Mouse (Mus musculus): ENCODE measurements around the gene Mettl22. TPM values are rescaled to one million over a fixed set of nuclear protein-coding genes. Genes with fewer than 3 reads are reported as not detected.

The Mettl22 gene
- 8.3 TPM for polyA plus RNA-seq (2014; fragmentation: Illumina TruSeq; extraction: RNeasy Lipid Tissue Mini Kit (QIAGEN cat#74804); ENCODE audit: low read depth, low replicate concordance)

DNA sequence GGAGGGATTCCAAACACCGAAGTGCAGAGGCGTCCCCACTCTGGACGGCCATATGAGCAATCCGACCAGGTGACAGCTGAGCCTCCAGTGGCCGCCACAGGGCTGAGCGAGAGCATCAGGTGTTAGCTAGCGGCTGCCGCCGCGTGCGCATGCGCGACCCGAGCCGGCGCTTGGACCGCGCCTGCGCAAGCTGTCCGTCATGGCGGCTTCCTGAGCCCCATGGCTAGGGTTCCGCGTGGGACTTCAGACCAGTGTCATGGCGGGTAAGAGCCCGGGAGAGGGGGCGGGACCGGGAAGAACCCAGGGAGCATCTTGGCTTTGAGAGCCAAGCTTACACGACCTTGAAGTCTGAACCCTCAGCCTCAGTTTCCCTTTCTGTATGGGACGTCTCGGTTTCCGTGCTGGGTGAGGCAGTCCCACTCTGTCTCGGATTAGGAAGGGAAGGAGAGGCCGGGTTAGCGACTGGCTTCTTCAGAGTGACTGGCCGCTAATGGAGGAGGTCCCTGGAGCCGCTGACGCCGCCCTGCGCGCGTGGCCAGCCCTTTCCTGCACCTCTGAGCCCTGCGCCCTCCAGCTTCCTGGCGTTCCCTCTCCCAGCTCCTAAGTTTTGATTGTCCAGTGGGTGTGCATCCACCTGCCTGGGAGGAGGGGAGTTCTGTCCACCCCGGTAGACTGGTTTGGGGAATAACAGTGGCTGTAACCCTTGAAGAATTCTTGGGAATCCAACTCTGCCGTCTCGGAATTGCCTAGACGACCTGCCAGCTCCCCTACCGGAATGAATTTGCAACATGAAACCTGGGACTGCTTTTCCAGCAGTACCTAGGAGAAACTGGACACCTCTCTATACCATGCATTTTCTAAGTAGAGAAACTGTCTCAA is at the start of gene Mettl22:
TSS of gene Mettl22 (plus strand) at position 186 of the 879 bp plus-strand sequence.

DNA sequence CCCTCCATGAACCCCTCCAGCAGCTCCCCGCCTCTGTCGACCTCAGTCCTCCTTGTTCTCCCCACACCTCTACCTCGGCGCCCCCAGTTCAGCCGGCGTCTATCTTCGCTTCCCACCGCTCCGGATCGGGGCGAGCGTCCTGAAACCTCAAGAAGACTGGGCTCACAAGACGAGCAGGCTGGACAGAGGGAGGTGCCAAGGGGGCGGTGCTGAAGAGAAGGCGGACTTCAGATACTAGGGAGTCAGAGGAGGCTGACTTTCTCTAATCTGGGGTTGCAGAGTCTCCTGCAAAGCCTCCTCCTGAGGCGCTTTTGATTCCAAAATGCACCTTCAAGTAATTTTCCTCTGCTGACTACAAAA is 45.6 kb upstream of the Mettl22 start, which contains the start of gene Tmem114:
TSS of gene Tmem114 (minus strand) at position 166 of the 360 bp plus-strand sequence.

DNA sequence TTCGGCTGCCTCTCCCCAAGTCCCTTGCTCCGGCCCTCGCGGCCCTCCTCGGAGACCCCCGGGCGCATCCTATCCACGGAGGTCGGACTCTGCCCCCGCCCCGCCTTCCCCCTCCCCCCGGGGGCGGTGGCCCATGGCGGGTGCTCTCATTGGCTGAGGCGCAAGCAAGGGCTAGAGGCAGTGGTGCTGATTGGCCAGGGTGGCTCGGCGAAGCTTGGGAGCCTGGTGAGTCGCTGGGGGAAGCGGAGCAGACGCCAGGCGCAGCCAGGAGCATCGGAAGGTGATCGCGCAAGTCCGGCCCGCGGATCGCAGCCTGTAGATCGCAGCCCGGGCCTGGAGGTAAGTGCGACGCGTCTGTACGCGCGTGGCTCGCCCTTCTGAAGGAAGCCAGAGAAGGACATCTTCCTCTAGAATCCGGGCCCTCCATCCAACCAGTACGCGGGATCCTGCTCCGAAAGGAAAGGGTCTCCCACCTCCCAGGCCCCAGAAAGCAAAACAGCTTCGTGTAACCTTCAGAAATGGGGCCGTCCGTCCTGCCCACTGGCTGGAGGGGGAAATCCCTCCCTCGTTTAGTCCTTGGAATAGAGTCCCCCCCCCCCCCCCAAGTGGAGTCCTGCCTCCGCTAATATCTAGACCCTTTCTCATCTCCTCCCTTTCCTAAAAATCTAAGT is 42.8 kb downstream of the Mettl22 start, which contains the start of gene Abat:
TSS of gene Abat (plus strand) at position 194 of the 671 bp plus-strand sequence.

Other genes starting within 250 kb of the Mettl22 start
- not detected for gene Tmem114, start 45.7 kb upstream of the Mettl22 start, polyA plus RNA-seq (2014; fragmentation: Illumina TruSeq; extraction: RNeasy Lipid Tissue Mini Kit (QIAGEN cat#74804); ENCODE audit: low read depth, low replicate concordance)
- 24.0 TPM for gene Abat, start 42.6 kb downstream of the Mettl22 start, polyA plus RNA-seq (2014; fragmentation: Illumina TruSeq; extraction: RNeasy Lipid Tissue Mini Kit (QIAGEN cat#74804); ENCODE audit: low read depth, low replicate concordance)
- gene Pmm2, start 166.9 kb downstream of the Mettl22 start, polyA plus RNA-seq (2014; fragmentation: Illumina TruSeq; extraction: RNeasy Lipid Tissue Mini Kit (QIAGEN cat#74804); ENCODE audit: low read depth, low replicate concordance) = 124 TPM
- 6.8 TPM for gene Tmem186, start 166.9 kb downstream of the Mettl22 start, polyA plus RNA-seq (2014; fragmentation: Illumina TruSeq; extraction: RNeasy Lipid Tissue Mini Kit (QIAGEN cat#74804); ENCODE audit: low read depth, low replicate concordance)
- 8.9 TPM for gene Carhsp1, start 201.4 kb downstream of the Mettl22 start, polyA plus RNA-seq (2014; fragmentation: Illumina TruSeq; extraction: RNeasy Lipid Tissue Mini Kit (QIAGEN cat#74804); ENCODE audit: low read depth, low replicate concordance)
- 21.5 TPM for gene Gm5767, start 210.0 kb downstream of the Mettl22 start, polyA plus RNA-seq (2014; fragmentation: Illumina TruSeq; extraction: RNeasy Lipid Tissue Mini Kit (QIAGEN cat#74804); ENCODE audit: low read depth, low replicate concordance)

All from testis, adult 10 weeks (tissue).